Mouse (Mus musculus) spleen, postnatal 36 days (tissue): ENCODE data around the gene Cdk5rap3.

Experiments used
- DNase-seq, 2 experiments: peaks; one replicate each; pipeline ENCODE4 v3.0.0; 2022; ENCODE audit warnings: low spot score in 2 of 2, mixed read lengths in 1 of 2

The Cdk5rap3 gene

DNA sequence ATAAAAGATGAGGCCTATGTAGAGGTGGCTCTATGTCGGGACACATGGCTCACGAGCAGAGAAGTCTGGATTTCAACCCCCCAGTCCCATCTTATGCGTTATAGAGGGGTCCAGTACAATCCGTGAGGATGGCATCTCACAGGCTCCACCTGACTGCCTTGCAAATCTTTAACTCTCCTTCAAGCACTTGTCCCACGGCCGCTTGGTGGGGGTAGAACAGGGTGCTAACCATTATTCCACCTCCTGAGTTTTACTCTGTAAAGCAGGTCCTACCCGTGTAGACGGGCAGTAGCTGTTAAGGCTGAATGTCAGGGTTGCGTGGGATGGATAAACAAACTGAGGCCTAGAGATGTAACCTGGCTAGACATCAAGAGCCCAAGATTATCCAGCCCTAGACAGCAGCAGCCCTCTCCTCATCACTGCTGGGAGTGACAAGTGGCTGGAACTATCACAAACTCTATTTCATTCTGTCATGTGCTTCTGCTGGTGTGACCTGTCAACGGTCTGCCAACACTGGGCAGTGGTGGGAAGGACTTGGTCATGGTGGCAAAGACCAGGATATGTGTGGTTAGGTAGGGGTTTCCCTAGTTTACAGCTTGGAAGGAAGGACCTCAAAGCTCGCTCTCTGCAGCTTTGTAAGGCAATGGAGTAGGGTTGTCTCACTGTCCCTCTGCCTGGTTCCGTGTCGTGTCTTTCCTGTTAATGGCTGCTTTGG lies 17.4 kb upstream of the Cdk5rap3 start:
- DNase-seq: no peak

DNA sequence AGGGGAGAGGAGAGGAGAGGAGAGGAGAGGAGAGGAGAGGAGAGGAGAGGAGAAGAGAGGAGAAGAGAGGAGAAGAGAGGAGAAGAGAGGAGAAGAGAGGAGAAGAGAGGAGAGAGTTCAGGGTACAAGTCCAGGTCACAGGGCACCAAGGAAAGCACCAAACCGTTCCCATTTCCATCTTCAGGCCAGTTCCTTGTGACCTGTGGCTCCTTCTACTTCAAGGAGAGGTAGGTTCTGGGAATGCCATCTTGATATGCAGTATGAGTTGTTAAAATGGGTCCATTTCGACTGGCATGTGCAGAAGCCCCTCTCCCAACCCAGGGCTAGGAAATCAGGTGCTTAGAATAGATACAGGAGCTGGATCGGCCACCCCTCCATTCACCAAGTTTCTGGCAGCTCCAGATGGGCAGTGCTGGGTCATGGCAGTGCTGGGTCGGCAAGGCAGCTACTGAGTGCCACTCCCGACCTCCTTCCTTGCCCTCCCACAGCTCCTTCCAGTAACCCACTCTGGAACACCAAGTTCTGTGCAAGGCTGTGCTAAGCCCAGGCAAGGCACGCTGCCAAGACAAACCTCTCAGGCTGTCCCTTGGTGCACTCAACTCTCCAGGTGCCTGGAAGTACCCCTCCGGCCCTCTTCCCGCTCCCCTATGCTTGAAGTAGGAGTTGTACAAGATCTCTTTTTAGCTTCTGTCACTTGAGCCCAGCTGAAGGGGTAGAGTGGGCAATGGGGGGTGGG lies 15.2 kb upstream of the Cdk5rap3 start:
- DNase-seq: no peak

DNA sequence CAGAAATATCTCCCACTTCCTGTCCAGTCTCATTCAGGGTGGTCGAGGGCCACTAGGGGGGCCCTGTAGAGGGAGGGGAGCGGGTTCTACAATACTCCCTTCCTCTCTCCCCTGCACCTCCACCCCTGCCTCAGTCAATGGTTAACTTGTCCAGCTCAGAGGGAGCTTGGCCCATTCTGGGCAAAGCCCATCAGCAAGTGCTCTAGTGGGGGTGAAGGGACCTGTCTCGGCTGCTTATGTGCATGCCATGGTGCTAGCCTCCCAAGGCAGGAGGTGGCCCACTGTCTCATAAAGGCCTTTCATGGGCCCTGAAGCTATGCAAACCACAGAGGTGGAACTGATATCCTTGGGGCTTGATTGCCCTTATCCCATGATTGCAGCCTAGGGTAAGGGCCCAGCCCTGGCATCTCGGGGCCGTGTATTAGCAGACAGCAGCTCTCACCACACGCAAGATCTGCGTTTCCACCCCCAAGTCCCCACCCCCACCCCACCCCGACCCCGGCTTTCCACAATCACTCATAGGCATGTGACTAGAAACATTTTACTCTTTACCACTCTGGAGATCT lies 13.6 kb upstream of the Cdk5rap3 start:
- DNase-seq: no peak

DNA sequence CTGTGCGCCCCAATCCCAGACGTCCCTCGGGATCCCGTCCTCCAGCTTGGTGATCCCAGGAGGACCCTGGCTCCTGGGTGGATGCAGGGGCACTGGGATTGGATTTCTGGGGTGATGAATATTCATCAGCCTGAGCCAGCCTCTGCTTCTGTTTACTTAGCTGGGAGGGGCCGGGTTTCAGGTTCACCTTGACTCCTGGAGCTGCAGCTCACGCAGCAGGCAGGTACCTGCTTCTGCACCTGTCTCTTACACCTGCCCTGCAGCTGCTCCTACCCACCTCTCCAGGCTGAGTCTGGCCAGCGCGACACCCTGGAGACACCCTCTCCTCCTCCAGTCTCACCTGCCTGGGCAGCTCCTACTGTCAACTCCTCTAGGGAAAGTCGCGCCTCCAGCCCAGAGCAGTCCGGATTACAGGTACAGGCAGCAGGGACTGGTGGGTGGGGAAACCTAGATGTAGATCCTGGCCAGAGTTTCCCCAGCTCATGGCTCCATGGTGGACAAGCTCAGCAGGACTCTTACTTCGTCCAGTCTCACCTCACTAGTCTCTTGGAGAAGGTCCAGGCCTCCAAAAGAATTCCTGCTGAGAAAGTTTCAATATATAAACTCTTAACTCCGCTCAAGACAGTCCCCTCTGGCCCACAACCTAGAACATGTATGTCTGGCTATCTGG lies 12.9 kb upstream of the Cdk5rap3 start:
- DNase-seq: no peak

GRCm38 (mm10) chr11:96928691-96929090 lies 12.4 kb upstream of the Cdk5rap3 start:
- DNase-seq: no peak

DNA sequence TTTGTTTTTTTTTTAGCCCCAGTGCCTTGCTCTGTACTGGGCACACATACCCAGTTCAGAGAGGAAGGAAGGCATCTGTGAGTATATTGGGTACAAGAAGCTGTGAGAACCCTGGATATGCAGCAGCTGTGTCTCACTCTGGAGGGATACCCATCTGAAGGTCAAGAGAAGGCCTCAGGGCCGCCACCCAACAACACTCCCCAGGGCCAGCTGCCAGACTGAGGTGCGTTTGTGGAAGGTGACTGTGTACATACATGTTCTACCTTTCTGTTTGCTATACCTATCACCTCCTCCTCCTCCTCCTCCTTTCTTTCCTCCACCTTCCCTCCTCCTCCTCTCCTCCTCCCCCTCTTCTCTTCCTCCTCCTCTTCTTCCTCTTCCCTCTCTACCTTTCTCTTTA lies 11.8 kb upstream of the Cdk5rap3 start, which contains the start of gene Prr15l:
Prr15l (plus strand) TSS at position 17 of the 400 bp plus-strand sequence.
- DNase-seq: no peak

DNA sequence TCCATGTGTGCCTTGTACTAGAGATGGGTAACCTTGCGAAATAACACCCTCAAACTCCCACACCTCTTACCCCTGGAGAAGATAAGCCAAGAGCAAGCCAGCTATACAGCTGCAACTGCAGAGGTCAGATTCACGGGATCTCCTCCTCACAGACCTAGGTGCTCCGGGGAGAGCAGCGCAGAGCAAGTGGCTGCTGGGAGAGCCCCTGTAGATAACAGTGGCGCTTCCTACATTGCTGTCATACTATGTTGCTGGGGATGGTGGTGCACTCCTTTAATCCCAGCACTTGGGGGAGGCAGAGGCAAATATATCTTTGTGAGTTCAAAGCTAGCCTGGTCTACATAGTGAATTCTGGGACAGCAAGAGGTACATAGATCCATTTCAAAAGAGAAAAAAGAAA lies 10.3 kb upstream of the Cdk5rap3 start:
- DNase-seq: no peak

GRCm38 (mm10) chr11:96925469-96926148 lies 9.3 kb upstream of the Cdk5rap3 start:
- DNase-seq: no peak

- DNase-seq: no peak
Measured at GRCm38 (mm10) chr11:96924861-96925260, 8.6 kb upstream of the Cdk5rap3 start.

DNA sequence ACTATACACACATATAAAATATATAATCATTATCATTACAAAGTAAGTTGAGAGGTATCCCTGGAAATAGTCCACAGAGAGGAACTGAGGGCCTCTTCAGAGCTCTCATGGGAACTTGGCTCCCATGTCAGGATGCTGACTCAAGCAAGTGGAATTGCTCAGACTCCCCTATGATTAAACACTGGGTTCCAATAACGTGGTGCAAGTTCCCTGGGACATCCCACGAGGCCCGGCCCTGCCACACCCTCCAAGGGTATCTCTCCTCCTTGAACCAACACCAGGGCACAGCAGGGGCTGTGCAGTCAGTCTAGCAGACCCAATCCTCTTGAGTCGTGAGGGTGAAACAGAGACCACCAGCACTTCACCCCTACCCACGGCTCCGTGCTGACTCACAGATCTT lies 2.7 kb upstream of the Cdk5rap3 start:
- no peak for DNase-seq

- peak; percentile 48 to 68 for DNase-seq
Measured at GRCm38 (mm10) chr11:96917415-96917814, 1.1 kb upstream of the Cdk5rap3 start.

DNA sequence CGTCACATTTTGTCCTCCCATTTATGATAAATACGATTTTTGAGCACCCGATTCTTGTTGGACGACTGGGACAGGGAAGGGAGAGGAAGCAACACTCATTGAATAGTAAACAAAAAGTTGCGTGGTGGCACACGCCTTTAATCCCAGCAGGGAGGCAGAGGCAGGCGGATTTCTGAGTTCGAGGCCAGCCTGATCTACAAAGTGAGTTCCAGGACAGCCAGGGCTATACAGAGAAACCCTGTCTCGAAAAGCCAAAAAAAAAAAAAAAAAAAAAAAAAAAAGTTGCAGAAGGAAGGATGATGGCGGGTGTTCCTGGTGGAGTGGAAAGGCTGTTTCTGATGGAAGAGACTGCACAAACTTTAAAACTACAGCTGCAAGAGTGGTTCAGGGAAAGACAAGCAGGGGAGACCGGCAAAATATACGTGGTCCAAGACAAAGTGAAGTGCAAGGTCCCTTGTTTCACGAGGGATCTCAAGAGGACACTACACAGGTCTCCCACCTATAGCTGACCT lies 645 bp upstream of the Cdk5rap3 start:
- no peak for DNase-seq

DNA sequence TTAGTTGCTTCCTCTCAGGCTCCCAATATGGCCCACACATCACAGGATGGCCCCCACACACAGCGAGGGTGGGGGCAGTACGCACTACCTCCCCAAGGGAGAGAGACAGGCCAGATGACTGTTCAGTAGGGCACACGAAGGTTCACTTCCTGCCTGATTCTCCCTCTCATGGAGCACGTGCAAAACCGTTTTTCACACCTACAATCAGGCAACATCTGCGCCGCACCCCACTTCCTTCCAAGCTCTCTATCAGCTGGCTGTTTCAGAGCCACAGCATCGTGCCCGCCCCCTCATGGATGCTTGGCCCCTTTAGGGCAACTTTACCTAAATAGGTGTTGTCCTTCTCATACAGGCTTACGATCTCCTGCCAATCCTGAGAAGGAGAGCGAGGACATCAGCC lies 3.6 kb downstream of the Cdk5rap3 start:
- DNase-seq: peak in 1 of 2 experiments; percentile 38

GRCm38 (mm10) chr11:96910003-96910402 lies 6.3 kb downstream of the Cdk5rap3 start:
- DNase-seq: peak; percentile 57 to 61

GRCm38 (mm10) chr11:96908594-96908993 lies 7.7 kb downstream of the Cdk5rap3 start:
- DNase-seq: no peak

DNA sequence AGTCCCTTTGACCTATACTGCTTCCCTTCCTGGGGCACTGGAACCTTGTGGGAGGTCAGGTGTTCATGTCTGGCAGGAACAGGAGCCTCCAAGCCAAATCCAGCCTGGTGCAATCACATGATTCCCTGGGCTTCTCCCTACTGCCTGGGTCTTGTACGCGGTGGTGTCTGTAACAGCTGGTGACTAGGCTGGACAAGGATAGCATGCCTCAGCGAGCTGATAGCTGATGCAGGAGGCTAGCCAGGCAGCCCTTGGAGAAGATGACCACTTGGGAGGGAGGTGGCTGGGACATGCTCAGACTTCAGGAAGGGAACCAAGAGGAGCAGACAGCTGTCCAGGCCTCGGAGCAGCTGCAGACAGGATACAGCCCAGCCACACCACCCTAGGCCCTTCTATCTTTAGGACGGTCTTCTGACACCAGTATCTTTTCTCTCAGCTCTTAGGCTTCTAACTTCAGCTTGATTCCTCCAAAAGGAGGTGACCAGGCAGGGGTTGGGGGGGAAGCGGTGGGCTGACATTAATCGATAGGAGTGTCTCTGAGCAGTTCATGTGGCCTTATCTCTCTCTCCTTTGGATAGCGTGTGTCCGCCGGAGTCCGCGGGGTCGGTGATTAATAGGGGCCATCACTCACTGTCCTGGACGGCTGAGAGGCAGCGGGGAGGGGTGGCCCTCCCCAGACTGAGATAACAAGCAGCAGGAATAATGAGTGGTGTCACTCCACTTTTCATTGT lies 9.7 kb downstream of the Cdk5rap3 start:
- DNase-seq: no peak

- DNase-seq: no peak
Measured at GRCm38 (mm10) chr11:96902639-96903635, 13.4 kb downstream of the Cdk5rap3 start.

GRCm38 (mm10) chr11:96901332-96901731 lies 15.0 kb downstream of the Cdk5rap3 start:
- DNase-seq: no peak

DNA sequence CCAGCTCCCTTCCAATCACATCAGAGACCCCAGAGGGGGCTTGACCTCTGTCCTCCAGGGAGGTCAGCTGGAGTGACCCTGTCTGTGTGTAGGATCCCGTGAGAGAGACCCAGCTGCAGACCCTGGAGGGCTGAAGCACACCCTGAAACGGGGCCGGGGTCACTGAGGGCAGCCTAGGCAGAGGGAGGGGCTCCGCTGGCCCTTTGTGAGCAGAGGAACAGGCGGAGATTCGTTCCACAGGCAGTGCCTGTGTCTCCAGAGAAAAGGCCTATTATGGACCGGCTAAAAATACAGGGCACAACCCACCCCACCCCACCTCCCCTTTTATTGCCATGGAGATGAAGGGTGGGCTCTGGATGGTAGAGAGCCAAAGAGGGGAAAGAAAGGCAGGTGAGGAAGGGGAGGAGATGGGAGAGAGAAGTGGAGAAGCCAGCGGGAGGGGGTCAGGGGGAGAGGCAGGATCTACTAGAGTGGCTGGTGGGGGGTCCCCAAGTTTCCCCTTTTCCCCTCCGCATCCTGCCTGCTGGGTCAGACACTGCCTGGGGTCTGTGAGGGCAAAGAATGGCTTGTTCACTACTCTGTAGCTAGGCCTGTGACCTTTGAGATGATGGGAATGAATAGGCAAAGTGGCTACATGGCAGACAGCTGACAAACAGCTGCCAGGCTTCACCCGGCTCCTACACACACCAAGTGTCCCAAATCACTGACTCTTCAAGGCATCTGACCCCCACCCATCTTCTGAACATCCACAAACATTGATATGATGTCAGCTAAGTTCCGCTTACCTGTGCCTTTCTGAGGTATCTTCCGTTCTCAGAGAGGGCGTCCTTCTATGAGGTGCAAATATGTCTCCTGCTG lies 16.6 kb downstream of the Cdk5rap3 start:
- no peak for DNase-seq
